Mouse (Mus musculus): ENCODE measurements at regions not wholly inside any gene's neighbourhood (a gene's known extent, or its start where the extent isn't known, plus 50 kb on each side); places are given as distances from the start of the nearest gene placed in this dataset.

GRCm38 (mm10) chr9:83700916-83701315, 105.2 kb downstream of the Elovl4 start:
- Histone ChIP-seq H3K9me3 (no peaks in the 10 kb centered on the region), H3K27me3 (no peaks in the 10 kb centered on the region), H3K4me1 (replicated peaks) (no peaks in the 10 kb centered on the region), H3K36me3 (no peaks in the 10 kb centered on the region), H3K9ac (replicated peaks) (no peak overlapping the region), H3K4me3 (replicated peaks) (no peak overlapping the region), H3K27ac (no peak overlapping the region), H3K4me2 (replicated peaks) (no peak overlapping the region)
- ATAC-seq, result no peak
- 87% methylated on average over 7 of the region's 7 CpGs for WGBS

DNA sequence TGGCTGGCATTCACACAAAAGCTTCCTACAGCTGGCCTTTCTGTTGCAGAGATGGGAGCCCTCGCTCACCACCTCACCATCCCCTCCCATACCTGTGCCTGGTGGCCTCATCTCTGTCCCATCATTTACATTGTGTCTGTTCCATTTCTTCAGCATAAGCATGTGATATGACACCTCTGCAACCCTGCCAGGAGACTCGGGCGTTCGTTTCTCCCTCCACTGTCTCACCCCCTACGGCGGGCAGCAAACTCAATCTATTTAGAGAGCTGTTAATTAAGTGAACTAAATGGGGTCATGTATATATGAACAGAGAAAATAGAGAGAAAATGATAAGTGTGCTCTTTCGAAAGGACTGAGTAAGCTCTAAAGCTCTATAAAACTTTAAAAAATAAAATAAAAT, 106.0 kb downstream of the Elovl4 start:
- Histone ChIP-seq H3K27me3 (no peaks in the 10 kb centered on the region), H3K9ac (replicated peaks) (no peak overlapping the region), H3K4me2 (replicated peaks) (no peak overlapping the region), H3K4me3 (replicated peaks) (no peak overlapping the region), H3K9me3 (no peaks in the 10 kb centered on the region), H3K36me3 (no peaks in the 10 kb centered on the region), H3K4me1 (replicated peaks) (no peaks in the 10 kb centered on the region), H3K27ac (no peak overlapping the region)
- ATAC-seq, result no peak
- 88% methylated on average over 7 of the region's 7 CpGs for WGBS

GRCm38 (mm10) chr9:83691332-83692198, 114.5 kb downstream of the Elovl4 start:
- Histone ChIP-seq H3K4me3 (replicated peaks) (peak overlapping the region; percentile 29), H3K27ac (no peak overlapping the region), H3K4me1 (replicated peaks) (peaks cover 12% of the 10 kb centered on the region), H3K9me3 (no peaks in the 10 kb centered on the region), H3K9ac (replicated peaks) (peak overlapping the region; percentile 44; the same call in 1 of the 2 replicates), H3K4me2 (replicated peaks) (peak overlapping the region; percentile 42), H3K27me3 (no peaks in the 10 kb centered on the region), H3K36me3 (no peaks in the 10 kb centered on the region)
- peak; percentile 90 for ATAC-seq
- 21% methylated on average over 24 of the region's 24 CpGs for WGBS
